Comparison of ENCODE assay signal across 2 mouse cellular contexts in the genomic region with DNA sequence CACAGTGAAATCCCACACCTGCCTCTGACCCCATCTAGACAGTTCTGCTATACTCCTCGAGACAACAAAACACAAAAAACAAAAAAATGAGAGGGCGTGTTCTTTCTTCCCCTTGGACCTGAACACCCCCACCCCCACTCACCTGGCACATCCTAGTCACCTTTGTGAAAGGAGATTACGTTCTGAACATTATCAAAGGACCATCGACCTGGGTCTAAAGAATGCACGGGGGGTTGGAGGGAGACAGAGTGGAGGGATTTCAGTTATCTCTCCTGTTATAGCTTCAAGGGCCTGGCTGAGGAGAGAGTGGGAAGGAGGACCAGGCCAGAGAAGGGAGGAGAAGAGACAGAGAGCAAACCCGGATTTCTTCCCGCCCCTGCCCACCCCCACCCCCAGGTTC.
TF ChIP-seq lines count a peak whose summit lies in the region.

No protein-coding gene starts in this region.

TF ChIP-seq in CH12.LX, 34 proteins besides CTCF, POLR2A, EP300 and RAD21 (continued from another document):
- 0 out of 2 replicates have a peak, but pooled peaks have one; percentile 11 for TF ChIP-seq MEF2A (IDR thresholded peaks at IDR 0.05; ENCODE audit: borderline replicate concordance, low read depth, low read length)
- no peak for TF ChIP-seq MAFK (IDR thresholded peaks at IDR 0.05; ENCODE audit: insufficient replicate concordance, low read length)
- 0 out of 2 replicates have a peak, but pooled peaks have one; percentile 32 for TF ChIP-seq KAT2A (IDR thresholded peaks at IDR 0.05; ENCODE audit: insufficient replicate concordance, low read length)
- TF ChIP-seq CHD1 (IDR thresholded peaks at IDR 0.05; ENCODE audit: low read depth, low read length): peak; percentile 12; the same call in 1 of the 2 replicates
- no peak for TF ChIP-seq USF2 (conservative IDR thresholded peaks at IDR 0.05; ENCODE audit: low read depth, low read length)
- TF ChIP-seq E2F4 (IDR thresholded peaks at IDR 0.05; ENCODE audit: insufficient replicate concordance, low read depth, low read length): no peak
- no peak; the same call in 1 of the 2 replicates for TF ChIP-seq MAZ (IDR thresholded peaks at IDR 0.05; ENCODE audit: low read depth, low read length)
- no peak for TF ChIP-seq ZC3H11A (IDR thresholded peaks at IDR 0.05; ENCODE audit: low read depth, low read length)
- no peak for TF ChIP-seq POLR2AphosphoS2 (IDR thresholded peaks at IDR 0.05; ENCODE audit: low read depth, low read length)
- no peak for TF ChIP-seq ZNF384 (IDR thresholded peaks at IDR 0.05; ENCODE audit: low read depth, low read length)
- no peak for TF ChIP-seq JUND (conservative IDR thresholded peaks at IDR 0.05; ENCODE audit: low read depth, low read length)
- TF ChIP-seq ETS1 (conservative IDR thresholded peaks at IDR 0.05; ENCODE audit: low read depth, low read length): no peak; the same call in 1 of the 2 replicates
- TF ChIP-seq UBTF (IDR thresholded peaks at IDR 0.05; ENCODE audit: low read depth, low read length): no peak
- TF ChIP-seq TBP (conservative IDR thresholded peaks at IDR 0.05; ENCODE audit: low read depth, low read length): no peak
- TF ChIP-seq CHD2 (IDR thresholded peaks at IDR 0.05; ENCODE audit: low read length): peak; percentile 65
- TF ChIP-seq NELFE (IDR thresholded peaks at IDR 0.05; ENCODE audit: low read depth, low read length): 0 out of 2 replicates have a peak, but pooled peaks have one; percentile 20
- no peak for TF ChIP-seq SIN3A (IDR thresholded peaks at IDR 0.05; ENCODE audit: low read length)
- TF ChIP-seq MYC (IDR thresholded peaks at IDR 0.05; ENCODE audit: low read depth, low read length): no peak
- TF ChIP-seq MAX (IDR thresholded peaks at IDR 0.05; ENCODE audit: low read length): 0 out of 2 replicates have a peak, but pooled peaks have one; percentile 38
- TF ChIP-seq JUN (IDR thresholded peaks at IDR 0.05; ENCODE audit: insufficient read depth, low read depth, low read length): no peak
- TF ChIP-seq ZKSCAN1 (IDR thresholded peaks at IDR 0.05; ENCODE audit: borderline replicate concordance, low read depth, low read length): no peak
- no peak for TF ChIP-seq ELF1 (IDR thresholded peaks at IDR 0.05; ENCODE audit: low read depth, low read length)
- peak; percentile 37; the same call in 1 of the 2 replicates for TF ChIP-seq MXI1 (IDR thresholded peaks at IDR 0.05; ENCODE audit: low read depth, low read length)
- TF ChIP-seq NRF1 (IDR thresholded peaks at IDR 0.05; ENCODE audit: low read depth, low read length): no peak
- no peak for TF ChIP-seq USF1 (IDR thresholded peaks at IDR 0.05; ENCODE audit: low read depth, low read length)
- no peak for TF ChIP-seq GABPA (IDR thresholded peaks at IDR 0.05; ENCODE audit: insufficient replicate concordance, low read depth, low read length)
- TF ChIP-seq TCF12 (IDR thresholded peaks at IDR 0.05; ENCODE audit: low read depth, low read length): peak; percentile 11; the same call in 1 of the 2 replicates
- no peak for TF ChIP-seq ZMIZ1 (IDR thresholded peaks at IDR 0.05; ENCODE audit: low read depth, low read length)
- TF ChIP-seq IRF4 (IDR thresholded peaks at IDR 0.05; ENCODE audit: low read depth, low read length): no peak

TF ChIP-seq in myocyte, 11 proteins besides CTCF, POLR2A, EP300 and RAD21 (continued from another document):
- TF ChIP-seq TCF12 (IDR thresholded peaks at IDR 0.05; ENCODE audit: insufficient read depth, poor library complexity, severe bottlenecking) (no peak), REST (IDR thresholded peaks at IDR 0.05; ENCODE audit: insufficient read depth, insufficient read length) (no peak), MAX (IDR thresholded peaks at IDR 0.05; ENCODE audit: low read depth) (no peak), POLR2AphosphoS2 (IDR thresholded peaks at IDR 0.05; ENCODE audit: insufficient read length, low read depth) (no peak), MYOG (IDR thresholded peaks at IDR 0.05; ENCODE audit: control insufficient read depth in 1 of 3, insufficient read depth in 1 of 3, insufficient read length in 2 of 3, low read depth in 2 of 3) (no peak)
